Mouse (Mus musculus) cerebellum, adult 2 months (tissue): Measurements from ENCODE around the gene Hdac9.

Source experiments
- CTCF ChIP-seq: fragments of 200-500 bp; IDR thresholded peaks from 2 replicates; pipeline ENCODE4 v1.5.1; 2011; ENCODE audit warnings: low read depth, mild to moderate bottlenecking, control low read depth, low read length, moderate library complexity, borderline replicate concordance; ENCODE audit not compliant: insufficient read depth
- POLR2A ChIP-seq: fragments of 200-500 bp; IDR thresholded peaks from 2 replicates; pipeline ENCODE4 v1.6.1; 2011; ENCODE audit warnings: low read length, control low read depth, borderline replicate concordance; ENCODE audit not compliant: insufficient read depth

- TF ChIP-seq CTCF (no peak), POLR2A (no peak)
These were observed 347.4 kb downstream of the Hdac9 start for GRCm38 (mm10) chr12:34569472-34569871.
